Mouse (Mus musculus) hindbrain, embryonic 12.5 days (tissue): ENCODE measurements at regions not wholly inside any gene's neighbourhood (a gene's known extent, or its start where the extent isn't known, plus 50 kb on each side); places are given as distances from the start of the nearest gene placed in this dataset.

Experiments
- ATAC-seq: fragments of 200-750 bp; cut with Nextera tagmentation; 2 replicates; pipeline ENCODE4 v1.8.0; 2017; ENCODE audit warnings: moderate TSS enrichment; ENCODE audit not compliant: low FRiP score
- H3K27ac ChIP-seq: fragments of 300-500 bp; sonication (generic); 2 replicates; pipeline ENCODE4 v1.5.1; 2016; ENCODE audit warnings: mild to moderate bottlenecking
- H3K27me3 ChIP-seq: fragments of 300-500 bp; sonication (generic); 2 replicates; pipeline ENCODE4 v1.6.1; 2016; ENCODE audit warnings: mild to moderate bottlenecking
- H3K36me3 ChIP-seq: fragments of 300-500 bp; sonication (generic); 2 replicates; pipeline ENCODE4 v1.6.1; 2016; ENCODE audit warnings: mild to moderate bottlenecking
- H3K4me1 ChIP-seq: fragments of 300-500 bp; sonication (generic); 2 replicates; pipeline ENCODE4 v1.6.1; 2016
- H3K4me2 ChIP-seq: fragments of 300-500 bp; sonication (generic); replicated peaks from 2 replicates; pipeline ENCODE4 v1.6.1; 2016; ENCODE audit warnings: mild to moderate bottlenecking
- H3K4me3 ChIP-seq: fragments of 300-500 bp; sonication (generic); 2 replicates; pipeline ENCODE4 v1.5.1; 2016; ENCODE audit warnings: mild to moderate bottlenecking
- H3K9ac ChIP-seq: fragments of 300-500 bp; sonication (generic); 2 replicates; pipeline ENCODE4 v1.6.1; 2016; ENCODE audit warnings: mild to moderate bottlenecking, moderate library complexity
- H3K9me3 ChIP-seq: fragments of 300-500 bp; sonication (generic); replicated peaks from 2 replicates; pipeline ENCODE4 v1.6.1; 2016; ENCODE audit warnings: mild to moderate bottlenecking
- WGBS: fragments of 180-500 bp; shearing (Covaris S2); methylation state at CpG from one replicate; pipeline ENCODE4 v1.1.7; 2016; 5-methylcytosine and 5-hydroxymethylcytosine counted together

DNA sequence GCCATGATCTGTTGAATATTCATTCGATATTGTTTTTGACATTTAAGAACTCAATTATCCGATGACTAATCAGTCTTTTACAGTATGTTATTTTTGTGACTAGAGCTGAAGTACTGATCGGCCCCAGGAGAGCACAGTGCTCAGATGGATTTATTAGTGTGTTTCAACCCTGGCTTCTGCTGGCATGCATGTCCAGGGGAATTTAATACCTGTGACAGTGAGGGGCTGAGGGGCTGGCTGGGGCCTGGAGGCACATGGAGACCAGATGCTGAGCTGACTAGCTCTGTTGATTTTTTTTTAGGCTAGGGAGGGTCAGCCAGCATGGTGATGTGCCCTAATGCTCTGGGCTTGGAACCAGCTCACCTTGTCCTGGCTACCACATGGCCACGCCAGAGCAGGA is 199.2 kb upstream of the Nxpe4 start:
- H3K27me3 ChIP-seq: no peaks in the 10 kb centered on the region
- H3K27ac ChIP-seq: no peak overlapping the region
- H3K9me3 ChIP-seq: no peaks in the 10 kb centered on the region
- H3K4me1 ChIP-seq: 0 out of 2 replicates have a peak, but pooled peaks cover 6% of the 10 kb centered on the region
- no peak for ATAC-seq
- H3K4me2 ChIP-seq: no peak overlapping the region
- no peak overlapping the region for H3K9ac ChIP-seq
- H3K4me3 ChIP-seq: no peak overlapping the region
- 73% methylated on average over 4 of the region's 4 CpGs for WGBS
- no peaks in the 10 kb centered on the region for H3K36me3 ChIP-seq

- no peak overlapping the region for H3K4me3 ChIP-seq
- H3K9ac ChIP-seq: no peak overlapping the region
- H3K36me3 ChIP-seq: no peaks in the 10 kb centered on the region
- WGBS: 51% methylated on average over 12 of the region's 12 CpGs
- H3K27ac ChIP-seq: no peak overlapping the region
- no peak for ATAC-seq
- H3K4me1 ChIP-seq: no peaks in the 10 kb centered on the region
- H3K27me3 ChIP-seq: 0 out of 2 replicates have a peak, but pooled peaks cover 5% of the 10 kb centered on the region
- H3K9me3 ChIP-seq: no peaks in the 10 kb centered on the region
- H3K4me2 ChIP-seq: no peak overlapping the region
These were observed 188.7 kb upstream of the Nxpe4 start for GRCm38 (mm10) chr9:47973130-47973529.

GRCm38 (mm10) chr9:47985356-47986111 is 176.3 kb upstream of the Nxpe4 start:
- H3K27ac ChIP-seq: no peak overlapping the region
- H3K27me3 ChIP-seq: no peaks in the 10 kb centered on the region; the same call in 1 of the 2 replicates
- peak; percentile 64 for ATAC-seq
- no peaks in the 10 kb centered on the region for H3K9me3 ChIP-seq
- 44% methylated on average over 11 of the region's 11 CpGs for WGBS
- H3K9ac ChIP-seq: no peak overlapping the region
- no peaks in the 10 kb centered on the region for H3K36me3 ChIP-seq
- no peak overlapping the region for H3K4me2 ChIP-seq
- no peak overlapping the region for H3K4me3 ChIP-seq
- H3K4me1 ChIP-seq: peaks cover 12% of the 10 kb centered on the region; the same call in 1 of the 2 replicates

GRCm38 (mm10) chr9:47987266-47987665 is 174.6 kb upstream of the Nxpe4 start:
- no peak overlapping the region for H3K4me2 ChIP-seq
- no peaks in the 10 kb centered on the region; the same call in 1 of the 2 replicates for H3K27me3 ChIP-seq
- H3K36me3 ChIP-seq: no peaks in the 10 kb centered on the region
- no peak for ATAC-seq
- no peaks in the 10 kb centered on the region for H3K9me3 ChIP-seq
- H3K4me1 ChIP-seq: peaks cover 12% of the 10 kb centered on the region; the same call in 1 of the 2 replicates
- H3K4me3 ChIP-seq: no peak overlapping the region
- no peak overlapping the region for H3K9ac ChIP-seq
- no peak overlapping the region for H3K27ac ChIP-seq
- WGBS: 98% methylated on average over 4 of the region's 4 CpGs

GRCm38 (mm10) chr9:47994671-47995070 is 167.2 kb upstream of the Nxpe4 start:
- Histone ChIP-seq H3K4me3 (no peak overlapping the region), H3K4me2 (no peak overlapping the region), H3K4me1 (no peaks in the 10 kb centered on the region), H3K9me3 (no peaks in the 10 kb centered on the region), H3K27ac (no peak overlapping the region), H3K9ac (no peak overlapping the region), H3K27me3 (no peaks in the 10 kb centered on the region), H3K36me3 (no peaks in the 10 kb centered on the region)
- 67% methylated on average over 4 of the region's 4 CpGs for WGBS
- ATAC-seq: no peak

- H3K4me2 ChIP-seq: no peak overlapping the region
- H3K27ac ChIP-seq: no peak overlapping the region
- 87% methylated on average over 12 of the region's 12 CpGs for WGBS
- no peak for ATAC-seq
- H3K4me3 ChIP-seq: no peak overlapping the region
- H3K9me3 ChIP-seq: no peaks in the 10 kb centered on the region
- no peak overlapping the region for H3K9ac ChIP-seq
- H3K36me3 ChIP-seq: no peaks in the 10 kb centered on the region
- no peaks in the 10 kb centered on the region for H3K27me3 ChIP-seq
- no peaks in the 10 kb centered on the region for H3K4me1 ChIP-seq
These were observed 162.2 kb upstream of the Nxpe4 start for GRCm38 (mm10) chr9:47999632-48000031.

GRCm38 (mm10) chr9:48029021-48029420 is 132.8 kb upstream of the Nxpe4 start:
- no peak overlapping the region for H3K4me3 ChIP-seq
- H3K9me3 ChIP-seq: no peaks in the 10 kb centered on the region
- H3K4me2 ChIP-seq: no peak overlapping the region
- no peaks in the 10 kb centered on the region for H3K4me1 ChIP-seq
- no peaks in the 10 kb centered on the region for H3K36me3 ChIP-seq
- no peak for ATAC-seq
- WGBS: 93% methylated on average over 3 of the region's 3 CpGs
- H3K27ac ChIP-seq: no peak overlapping the region
- H3K27me3 ChIP-seq: no peaks in the 10 kb centered on the region
- no peak overlapping the region for H3K9ac ChIP-seq

DNA sequence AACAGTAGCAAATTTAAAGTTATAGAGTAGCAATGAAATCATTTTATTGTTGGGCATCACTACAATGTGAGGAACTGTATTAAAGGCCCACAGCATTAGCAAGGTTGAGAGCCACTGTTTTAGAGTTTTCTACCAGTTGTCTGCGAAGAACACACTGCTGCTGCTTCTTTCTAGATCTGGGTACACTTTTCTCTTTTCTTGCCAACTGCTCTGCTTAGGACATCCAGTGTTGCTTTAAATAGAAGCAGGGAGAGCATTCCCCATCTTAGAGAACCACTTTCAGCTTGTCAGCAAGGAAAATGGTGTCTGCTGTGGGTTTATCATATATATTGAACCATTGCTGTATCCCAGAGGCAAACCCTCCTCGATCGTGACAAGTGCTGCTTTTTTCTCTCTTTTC is 131.0 kb upstream of the Nxpe4 start:
- H3K27ac ChIP-seq: no peak overlapping the region
- no peak overlapping the region for H3K4me3 ChIP-seq
- H3K36me3 ChIP-seq: no peaks in the 10 kb centered on the region
- 81% methylated on average over 3 of the region's 3 CpGs for WGBS
- no peak for ATAC-seq
- H3K27me3 ChIP-seq: no peaks in the 10 kb centered on the region
- H3K4me1 ChIP-seq: no peaks in the 10 kb centered on the region
- H3K9me3 ChIP-seq: no peaks in the 10 kb centered on the region
- no peak overlapping the region for H3K4me2 ChIP-seq
- no peak overlapping the region for H3K9ac ChIP-seq

GRCm38 (mm10) chr9:48035959-48036358 is 125.9 kb upstream of the Nxpe4 start:
- Histone ChIP-seq H3K4me3 (no peak overlapping the region), H3K36me3 (no peaks in the 10 kb centered on the region), H3K4me2 (no peak overlapping the region), H3K27ac (no peak overlapping the region), H3K27me3 (no peaks in the 10 kb centered on the region), H3K9ac (no peak overlapping the region), H3K9me3 (no peaks in the 10 kb centered on the region), H3K4me1 (no peaks in the 10 kb centered on the region)
- ATAC-seq: no peak

DNA sequence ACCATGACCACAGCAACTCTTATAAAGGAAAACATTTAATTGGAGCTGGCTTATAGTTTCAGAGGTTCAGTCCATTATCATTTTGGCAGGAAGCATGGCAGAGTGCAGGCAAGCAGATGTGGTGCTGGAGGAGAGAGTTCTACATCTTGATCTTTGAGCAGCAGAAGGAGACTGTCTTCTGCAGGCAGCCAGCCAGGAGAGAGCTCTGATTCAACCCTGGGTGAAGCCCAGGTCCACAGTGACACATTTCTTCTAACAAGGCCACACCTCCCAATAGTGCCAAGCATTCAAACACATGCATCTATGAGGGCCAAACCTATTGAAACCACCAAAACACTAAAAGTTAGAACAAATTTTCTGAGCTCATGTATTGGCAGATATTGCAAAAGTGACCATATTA is 117.0 kb upstream of the Nxpe4 start:
- H3K27ac ChIP-seq: no peak overlapping the region
- no peaks in the 10 kb centered on the region for H3K4me1 ChIP-seq
- no peak for ATAC-seq
- H3K9me3 ChIP-seq: no peaks in the 10 kb centered on the region
- no peak overlapping the region for H3K9ac ChIP-seq
- no peak overlapping the region for H3K4me2 ChIP-seq
- no peak overlapping the region for H3K4me3 ChIP-seq
- no peaks in the 10 kb centered on the region for H3K27me3 ChIP-seq
- no peaks in the 10 kb centered on the region for H3K36me3 ChIP-seq

- no peak overlapping the region for H3K4me3 ChIP-seq
- H3K27ac ChIP-seq: no peak overlapping the region
- H3K36me3 ChIP-seq: no peaks in the 10 kb centered on the region
- no peak overlapping the region for H3K4me2 ChIP-seq
- 83% methylated on average over 4 of the region's 4 CpGs for WGBS
- H3K9me3 ChIP-seq: no peaks in the 10 kb centered on the region
- H3K9ac ChIP-seq: no peak overlapping the region
- ATAC-seq: no peak
- H3K4me1 ChIP-seq: no peaks in the 10 kb centered on the region
- H3K27me3 ChIP-seq: no peaks in the 10 kb centered on the region
These were observed 114.0 kb upstream of the Nxpe4 start for GRCm38 (mm10) chr9:48047846-48048245.

DNA sequence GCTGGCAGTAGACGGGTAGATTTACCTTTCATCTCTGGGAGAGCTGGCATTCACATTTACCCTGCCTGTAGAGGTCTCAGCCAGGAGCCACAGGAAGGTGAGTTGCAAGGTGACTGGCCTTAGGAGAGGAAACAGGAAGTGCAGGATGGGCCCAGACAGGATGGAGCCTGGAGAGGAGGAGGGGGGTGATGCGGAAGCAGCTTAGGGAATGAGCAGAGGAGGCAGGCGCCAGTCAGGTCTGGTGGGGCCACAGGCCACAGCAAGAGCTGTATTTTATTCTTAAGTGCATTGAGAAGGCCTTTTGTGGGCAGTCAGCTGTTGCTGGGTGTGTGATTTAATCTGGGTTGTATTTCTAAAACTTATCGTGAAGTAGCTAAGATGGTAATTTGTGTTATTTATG is 108.2 kb upstream of the Nxpe4 start:
- Histone ChIP-seq H3K27ac (no peak overlapping the region), H3K4me2 (no peak overlapping the region), H3K27me3 (no peaks in the 10 kb centered on the region), H3K9ac (no peak overlapping the region), H3K4me3 (no peak overlapping the region), H3K4me1 (peaks cover 10% of the 10 kb centered on the region; the same call in 1 of the 2 replicates), H3K36me3 (no peaks in the 10 kb centered on the region), H3K9me3 (no peaks in the 10 kb centered on the region)
- ATAC-seq: no peak
- 73% methylated on average over 4 of the region's 4 CpGs for WGBS

GRCm38 (mm10) chr9:48055246-48055645 is 106.6 kb upstream of the Nxpe4 start:
- no peak overlapping the region for H3K4me2 ChIP-seq
- H3K4me1 ChIP-seq: peaks cover 11% of the 10 kb centered on the region
- peak overlapping the region; percentile 57; the same call in 1 of the 2 replicates for H3K27ac ChIP-seq
- 0 out of 2 replicates have a peak, but pooled peaks have one; percentile 22 for ATAC-seq
- no peaks in the 10 kb centered on the region for H3K27me3 ChIP-seq
- 59% methylated on average over 10 of the region's 10 CpGs for WGBS
- no peak overlapping the region for H3K9ac ChIP-seq
- H3K36me3 ChIP-seq: no peaks in the 10 kb centered on the region
- no peak overlapping the region for H3K4me3 ChIP-seq
- H3K9me3 ChIP-seq: no peaks in the 10 kb centered on the region
